Mouse (Mus musculus) stomach, postnatal 0 days (tissue): Measurements from ENCODE around the gene Rtn4rl2.

Source experiments
- CTCF ChIP-seq: IDR thresholded peaks from 2 replicates; pipeline ENCODE4 v1.5.1; 2016; ENCODE audit warnings: antibody characterized with exemption, low read depth, mild to moderate bottlenecking, moderate library complexity
- EP300 ChIP-seq: optimal IDR thresholded peaks from 2 replicates; pipeline ENCODE3; 2016; ENCODE audit warnings: antibody characterized with exemption

GRCm38 (mm10) chr2:84858551-84858950, 28.0 kb downstream of the Rtn4rl2 start:
- TF ChIP-seq CTCF: no peak
- no peak for TF ChIP-seq EP300
